Mouse (Mus musculus) stomach, postnatal 0 days (tissue): ENCODE results near the gene Rack1.

Experiments used
- CTCF ChIP-seq: IDR thresholded peaks from 2 replicates; pipeline ENCODE4 v1.5.1; 2016; ENCODE audit warnings: antibody characterized with exemption, low read depth, mild to moderate bottlenecking, moderate library complexity
- EP300 ChIP-seq: optimal IDR thresholded peaks from 2 replicates; pipeline ENCODE3; 2016; ENCODE audit warnings: antibody characterized with exemption

GRCm38 (mm10) chr11:48853474-48854180 lies 53.5 kb downstream of the Rack1 start:
- TF ChIP-seq CTCF, result peak; percentile 32
- TF ChIP-seq EP300, result no peak
